Mouse (Mus musculus) neural tube, embryonic 14.5 days (tissue): ENCODE results near the gene Lrrfip1. TPM values are rescaled to one million over a fixed set of nuclear protein-coding genes. Genes with fewer than 3 reads are reported as not detected.

ENCODE experiments used
- ATAC-seq: fragments of 200-750 bp; cut with Nextera tagmentation; 2 replicates; pipeline ENCODE4 v1.8.0; 2017; ENCODE audit warnings: low read depth, mild to moderate bottlenecking, moderate TSS enrichment, moderate library complexity
- H3K27ac ChIP-seq: fragments of 300-500 bp; sonication (generic); 2 replicates; pipeline ENCODE4 v1.5.1; 2014; ENCODE audit warnings: low read depth, mild to moderate bottlenecking, control low read depth, low read length, moderate library complexity, mixed read lengths
- H3K27me3 ChIP-seq: fragments of 300-500 bp; sonication (generic); 2 replicates; pipeline ENCODE4 v1.6.1; 2014; ENCODE audit warnings: low read length; ENCODE audit not compliant: control insufficient read depth, insufficient read depth
- H3K36me3 ChIP-seq: fragments of 300-500 bp; sonication (generic); 2 replicates; pipeline ENCODE4 v1.6.1; 2014; ENCODE audit warnings: low read length, mixed read lengths; ENCODE audit not compliant: control insufficient read depth, insufficient read depth
- H3K4me1 ChIP-seq: fragments of 300-500 bp; sonication (generic); 2 replicates; pipeline ENCODE4 v1.6.1; 2014; ENCODE audit warnings: low read length; ENCODE audit not compliant: control insufficient read depth, insufficient read depth
- H3K4me2 ChIP-seq: fragments of 300-500 bp; sonication (generic); 2 replicates; pipeline ENCODE4 v1.6.1; 2014; ENCODE audit warnings: mild to moderate bottlenecking, low read depth, low read length, control low read depth
- H3K4me3 ChIP-seq: fragments of 300-500 bp; sonication (generic); 2 replicates; pipeline ENCODE4 v1.5.1; 2014; ENCODE audit warnings: low read depth, low read length, control low read depth, mixed read lengths
- H3K9ac ChIP-seq: fragments of 300-500 bp; sonication (generic); replicated peaks from 2 replicates; pipeline ENCODE4 v1.6.1; 2014; ENCODE audit warnings: low read depth, mild to moderate bottlenecking, control low read depth, low read length, mixed read lengths
- H3K9me3 ChIP-seq: fragments of 300-500 bp; sonication (generic); 2 replicates; pipeline ENCODE4 v1.6.1; 2016; ENCODE audit warnings: low read length; ENCODE audit not compliant: control insufficient read depth
- WGBS: fragments of 180-500 bp; shearing (Covaris S2); extraction: QIAGEN DNeasy Blood & Tissue Kit; methylation state at CpG from one replicate; pipeline ENCODE4 v1.1.7; 2014; 5-methylcytosine and 5-hydroxymethylcytosine counted together
- polyA plus RNA-seq: library from polyadenylated mRNA; unstranded; fragments of >200 nt; fragmentation: Nextera tagmentation; extraction: Ambion mirVana; gene quantifications from 2 replicates; pipeline ENCODE4 v1.2.1, GENCODE M21; 2014

The Lrrfip1 gene
- polyA plus RNA-seq, 1 experiment from 2014 or later, result 50.4 TPM

DNA sequence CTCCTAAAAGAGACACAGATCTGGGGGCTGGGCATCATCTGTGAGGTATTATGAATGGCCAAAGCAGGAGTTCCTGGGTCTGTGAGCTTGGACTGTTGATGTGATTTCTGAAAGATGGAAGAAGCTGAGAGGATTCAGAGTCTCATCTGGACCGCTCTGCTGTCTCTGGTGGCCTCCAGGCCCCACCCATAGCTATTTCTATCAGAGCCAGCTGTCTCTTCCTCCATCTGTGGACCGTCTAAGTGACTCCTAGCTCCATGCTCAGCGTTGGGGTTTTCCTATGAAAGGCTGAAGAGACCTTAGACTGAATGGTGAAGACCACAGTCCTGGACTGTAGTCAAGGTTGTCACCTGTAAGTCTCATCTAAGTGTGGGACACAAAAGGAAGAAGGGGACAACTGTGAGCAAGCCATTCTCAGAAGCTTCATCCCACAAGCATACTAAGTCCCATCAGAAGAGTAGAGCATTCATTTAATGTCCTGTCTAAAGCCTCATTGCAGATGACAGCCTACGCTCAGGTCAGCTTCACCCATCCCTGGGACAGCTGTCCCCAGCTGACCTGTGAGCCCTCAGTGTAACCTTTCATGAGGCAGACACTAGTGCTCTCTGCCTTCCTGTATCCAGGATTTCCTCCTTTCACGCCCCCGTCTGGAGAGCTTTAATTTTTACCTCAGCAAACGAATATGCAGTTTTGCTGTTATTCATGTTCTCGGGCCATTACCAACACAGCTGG, 5.2 kb downstream of the Lrrfip1 start:
- H3K27ac ChIP-seq, result no peak overlapping the region
- 87% methylated on average over 8 of the region's 8 CpGs for WGBS
- H3K9me3 ChIP-seq, result no peaks in the 10 kb centered on the region
- no peaks in the 10 kb centered on the region for H3K27me3 ChIP-seq
- no peaks in the 10 kb centered on the region for H3K36me3 ChIP-seq
- H3K4me1 ChIP-seq, result peaks cover 9% of the 10 kb centered on the region
- H3K9ac ChIP-seq, result no peak overlapping the region
- ATAC-seq, result no peak
- H3K4me3 ChIP-seq, result no peak overlapping the region
- no peak overlapping the region for H3K4me2 ChIP-seq

DNA sequence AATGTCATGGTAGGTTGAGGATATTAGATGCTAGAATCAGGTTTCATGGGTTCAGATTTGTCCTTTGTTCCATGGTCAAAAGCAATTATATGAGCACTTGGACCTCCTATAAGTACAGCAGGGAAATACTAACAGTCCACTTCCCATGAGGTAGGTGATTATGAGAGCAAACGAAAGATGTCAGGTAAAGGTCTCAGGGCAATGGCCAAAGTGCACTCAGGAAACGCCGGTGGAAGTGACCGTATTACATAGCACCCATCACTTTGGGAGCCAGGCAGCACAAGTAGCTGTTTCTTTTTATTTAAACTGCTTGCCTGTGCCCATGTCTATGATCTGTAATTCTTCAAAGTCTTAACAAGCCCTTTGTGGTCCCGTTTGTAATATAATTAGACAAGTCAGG, 7.5 kb downstream of the Lrrfip1 start:
- no peaks in the 10 kb centered on the region for H3K27me3 ChIP-seq
- ATAC-seq, result no peak
- 84% methylated on average over 5 of the region's 5 CpGs for WGBS
- no peak overlapping the region for H3K4me3 ChIP-seq
- no peak overlapping the region for H3K9ac ChIP-seq
- H3K4me2 ChIP-seq, result no peak overlapping the region
- no peak overlapping the region for H3K27ac ChIP-seq
- no peaks in the 10 kb centered on the region for H3K36me3 ChIP-seq
- peaks cover 2% of the 10 kb centered on the region; the same call in 1 of the 2 replicates for H3K4me1 ChIP-seq
- no peaks in the 10 kb centered on the region for H3K9me3 ChIP-seq

DNA sequence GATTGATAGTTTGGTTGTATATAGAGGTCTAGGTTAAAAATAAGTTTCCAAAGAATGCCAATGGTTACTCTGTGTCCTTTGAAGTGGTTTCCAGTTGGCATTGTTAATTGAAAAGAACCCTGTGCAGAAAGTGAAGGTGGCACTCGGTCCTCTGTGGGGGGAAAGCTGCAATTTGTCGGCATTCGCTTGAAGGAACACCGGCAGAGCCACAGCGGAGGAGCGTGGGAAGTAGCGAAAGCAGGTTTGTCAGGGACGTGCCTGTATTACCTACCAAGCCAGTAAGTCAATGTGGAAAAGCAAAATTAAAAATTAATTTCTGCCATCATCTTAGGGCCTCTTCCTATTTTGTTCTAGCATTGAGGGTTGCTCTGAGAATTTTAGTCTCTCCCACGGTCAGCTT, 8.2 kb downstream of the Lrrfip1 start:
- Histone ChIP-seq H3K27me3 (no peaks in the 10 kb centered on the region), H3K4me2 (no peak overlapping the region), H3K9ac (no peak overlapping the region), H3K4me3 (no peak overlapping the region), H3K27ac (no peak overlapping the region), H3K9me3 (no peaks in the 10 kb centered on the region), H3K36me3 (no peaks in the 10 kb centered on the region), H3K4me1 (peaks cover 5% of the 10 kb centered on the region)
- 89% methylated on average over 9 of the region's 9 CpGs for WGBS
- ATAC-seq, result no peak

DNA sequence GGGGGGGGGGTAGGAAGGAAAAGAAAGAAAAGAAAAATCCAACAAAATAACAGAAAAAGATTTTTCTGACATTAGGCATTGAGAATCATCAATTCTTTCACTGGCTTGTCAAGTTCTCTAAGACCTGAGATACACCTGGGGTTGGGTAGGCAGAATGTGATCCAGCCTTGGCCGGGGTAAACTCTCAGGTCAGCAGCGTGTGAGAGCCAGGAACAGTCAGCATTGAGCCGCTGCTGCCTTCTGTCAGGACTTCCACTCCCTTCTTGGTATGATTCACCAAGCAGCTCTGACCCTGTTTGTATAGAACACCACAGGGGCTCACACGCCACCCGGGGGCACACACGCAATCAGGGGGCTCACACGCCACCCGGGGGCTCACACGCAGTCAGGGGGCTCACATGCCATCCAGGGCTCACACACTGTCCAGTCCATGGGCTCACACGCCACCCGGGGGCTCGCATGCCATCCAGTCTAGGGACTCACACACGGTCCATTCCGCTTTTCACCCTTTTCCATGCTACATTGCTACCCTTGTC, 9.7 kb downstream of the Lrrfip1 start:
- H3K9me3 ChIP-seq, result no peaks in the 10 kb centered on the region
- H3K4me3 ChIP-seq, result no peak overlapping the region
- ATAC-seq, result no peak
- H3K27me3 ChIP-seq, result no peaks in the 10 kb centered on the region
- no peaks in the 10 kb centered on the region for H3K36me3 ChIP-seq
- no peak overlapping the region for H3K4me2 ChIP-seq
- H3K4me1 ChIP-seq, result peaks cover 9% of the 10 kb centered on the region
- WGBS, result 94% methylated on average over 14 of the region's 14 CpGs
- no peak overlapping the region for H3K9ac ChIP-seq
- H3K27ac ChIP-seq, result no peak overlapping the region

DNA sequence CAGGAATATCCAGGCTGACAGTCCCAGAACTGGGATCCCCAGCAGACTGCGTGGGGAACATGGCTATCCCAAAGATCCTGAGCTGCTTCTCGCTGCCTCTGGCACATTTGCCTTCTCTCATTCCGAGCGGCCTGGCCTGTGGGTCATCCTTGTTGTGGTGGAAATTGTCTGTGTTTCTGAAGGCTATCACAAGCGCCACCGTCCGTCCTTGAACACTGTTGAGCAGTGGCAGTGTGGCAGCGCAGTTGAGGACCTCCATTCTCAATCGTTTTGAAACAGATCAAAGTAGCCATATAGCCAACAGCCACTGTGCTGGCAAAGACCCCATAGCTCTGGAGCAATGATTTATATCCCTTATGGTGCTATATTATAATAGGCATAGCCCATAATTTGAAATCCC, 10.2 kb downstream of the Lrrfip1 start:
- no peaks in the 10 kb centered on the region for H3K36me3 ChIP-seq
- no peak for ATAC-seq
- peaks cover 9% of the 10 kb centered on the region for H3K4me1 ChIP-seq
- no peak overlapping the region for H3K4me3 ChIP-seq
- WGBS, result 85% methylated on average over 9 of the region's 9 CpGs
- H3K27ac ChIP-seq, result no peak overlapping the region
- no peak overlapping the region for H3K4me2 ChIP-seq
- H3K27me3 ChIP-seq, result no peaks in the 10 kb centered on the region
- H3K9ac ChIP-seq, result no peak overlapping the region
- no peaks in the 10 kb centered on the region for H3K9me3 ChIP-seq

DNA sequence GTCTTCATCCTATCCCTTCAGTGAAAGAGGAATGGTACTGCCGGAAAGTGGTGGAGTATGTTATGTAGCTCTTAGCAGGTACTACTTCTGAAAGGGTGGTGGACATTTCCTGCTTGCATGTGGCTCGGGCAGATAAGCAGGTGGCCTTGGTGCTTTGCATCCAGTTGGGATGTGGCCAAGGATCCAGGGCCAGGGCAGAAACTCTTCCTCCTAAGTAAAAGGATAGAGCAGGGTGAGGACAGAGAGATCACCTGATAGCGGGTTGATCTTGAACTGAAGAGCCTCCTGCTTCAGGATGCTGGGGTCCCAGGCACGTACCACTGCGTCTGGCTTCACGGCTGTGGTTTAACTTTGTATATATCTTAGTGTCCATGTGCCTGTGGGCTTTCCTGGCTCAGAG, 10.7 kb downstream of the Lrrfip1 start:
- Histone ChIP-seq H3K27ac (no peak overlapping the region), H3K36me3 (no peaks in the 10 kb centered on the region), H3K9me3 (no peaks in the 10 kb centered on the region), H3K4me3 (no peak overlapping the region), H3K9ac (no peak overlapping the region), H3K4me2 (no peak overlapping the region), H3K4me1 (peaks cover 9% of the 10 kb centered on the region), H3K27me3 (no peaks in the 10 kb centered on the region)
- no peak for ATAC-seq
- 88% methylated on average over 6 of the region's 6 CpGs for WGBS

DNA sequence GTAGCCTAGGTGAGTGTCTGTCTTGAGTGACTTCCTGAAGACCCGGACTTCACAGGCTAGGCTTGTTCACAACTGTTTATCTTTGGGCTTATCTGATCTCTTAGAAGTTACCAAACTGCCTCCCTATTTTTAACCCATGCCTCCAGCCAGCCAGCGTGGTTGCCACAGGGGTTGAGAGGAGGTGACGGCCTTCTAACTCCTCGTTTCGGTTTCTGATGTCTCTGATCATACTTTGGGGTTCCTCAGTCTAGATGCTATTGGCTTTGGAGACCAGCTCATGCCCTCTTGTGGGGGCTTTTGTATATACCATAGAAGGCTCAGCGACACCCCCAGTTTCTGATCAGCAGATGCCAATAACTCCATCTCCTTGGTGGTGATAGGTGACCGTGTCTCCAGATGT, 11.7 kb downstream of the Lrrfip1 start:
- Histone ChIP-seq H3K9ac (no peak overlapping the region), H3K36me3 (no peaks in the 10 kb centered on the region), H3K27ac (no peak overlapping the region), H3K27me3 (no peaks in the 10 kb centered on the region), H3K4me2 (no peak overlapping the region), H3K9me3 (no peaks in the 10 kb centered on the region), H3K4me1 (peaks cover 9% of the 10 kb centered on the region), H3K4me3 (no peak overlapping the region)
- ATAC-seq, result no peak
- 91% methylated on average over 7 of the region's 7 CpGs for WGBS

DNA sequence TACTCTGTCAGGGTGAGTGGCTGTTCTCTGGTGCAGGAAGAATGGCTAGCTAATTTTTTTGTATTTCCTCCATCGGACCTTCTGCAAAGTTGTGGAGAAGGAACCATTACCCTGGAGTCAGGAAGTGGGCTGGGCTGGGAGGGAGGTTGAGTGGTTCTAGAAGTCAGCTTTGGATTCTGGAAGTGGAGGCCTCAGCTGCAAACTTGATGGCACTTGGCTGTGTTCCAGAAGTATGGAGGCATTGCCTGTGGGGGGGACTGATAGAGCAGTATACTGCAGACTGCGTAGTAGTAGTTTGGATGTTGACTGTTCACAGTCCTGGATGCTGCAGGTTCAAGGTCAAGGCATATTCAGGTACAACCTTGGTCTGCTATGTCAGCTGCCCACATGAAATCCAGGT, 12.2 kb downstream of the Lrrfip1 start:
- no peak overlapping the region for H3K9ac ChIP-seq
- no peak overlapping the region for H3K4me3 ChIP-seq
- no peak overlapping the region for H3K27ac ChIP-seq
- no peaks in the 10 kb centered on the region for H3K27me3 ChIP-seq
- no peak overlapping the region for H3K4me2 ChIP-seq
- H3K4me1 ChIP-seq, result peaks cover 9% of the 10 kb centered on the region
- WGBS, result 67% methylated on average over 2 of the region's 2 CpGs
- no peaks in the 10 kb centered on the region for H3K36me3 ChIP-seq
- ATAC-seq, result no peak
- no peaks in the 10 kb centered on the region for H3K9me3 ChIP-seq

DNA sequence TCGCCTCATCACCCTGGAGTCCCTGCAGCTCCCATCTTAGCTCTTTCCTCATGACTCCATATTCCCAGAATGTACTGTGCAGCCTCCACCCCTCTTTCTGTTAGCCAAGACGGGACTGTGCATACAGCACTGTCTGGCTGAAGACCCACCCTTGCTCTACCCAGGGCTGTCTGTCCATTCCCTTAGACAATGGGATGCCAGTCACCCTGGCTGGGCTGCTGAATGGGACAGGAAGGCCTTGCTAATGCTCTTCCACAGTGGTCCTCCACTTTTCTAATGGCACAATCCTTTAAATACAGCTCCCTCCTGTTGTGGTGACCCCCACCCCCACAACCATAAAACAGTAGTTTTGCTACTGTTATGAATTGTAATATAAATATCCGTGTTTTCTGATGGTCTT, 12.8 kb downstream of the Lrrfip1 start:
- Histone ChIP-seq H3K27me3 (no peaks in the 10 kb centered on the region), H3K9ac (no peak overlapping the region), H3K4me3 (no peak overlapping the region), H3K4me1 (peaks cover 9% of the 10 kb centered on the region), H3K4me2 (no peak overlapping the region), H3K9me3 (no peaks in the 10 kb centered on the region), H3K27ac (no peak overlapping the region), H3K36me3 (no peaks in the 10 kb centered on the region)
- ATAC-seq, result no peak
- WGBS, result 81% methylated on average over 3 of the region's 3 CpGs
